Mouse (Mus musculus) testis, adult 2 months (tissue): ENCODE data around the gene Odf3l2. TPM values are rescaled to one million over a fixed set of nuclear protein-coding genes. Genes with fewer than 3 reads are reported as not detected.

Experiments used
- H3K27ac ChIP-seq: fragments of 200-500 bp; 2 replicates; pipeline ENCODE4 v1.5.1; 2012; ENCODE audit warnings: low read depth, low read length; ENCODE audit not compliant: control insufficient read depth, insufficient read depth
- H3K27me3 ChIP-seq: fragments of 200-500 bp; 2 replicates; pipeline ENCODE4 v1.6.1; 2012; ENCODE audit warnings: mild to moderate bottlenecking, low read length, moderate library complexity; ENCODE audit not compliant: control insufficient read depth, insufficient read depth
- H3K36me3 ChIP-seq: fragments of 200-500 bp; 2 replicates; pipeline ENCODE4 v1.6.1; 2012; ENCODE audit warnings: mild to moderate bottlenecking, low read length; ENCODE audit not compliant: control insufficient read depth, insufficient read depth
- H3K4me1 ChIP-seq: fragments of 200-500 bp; 2 replicates; pipeline ENCODE4 v1.6.1; 2012; ENCODE audit warnings: low read length; ENCODE audit not compliant: control insufficient read depth, insufficient read depth
- H3K4me3 ChIP-seq: fragments of 200-500 bp; 2 replicates; pipeline ENCODE4 v1.5.1; 2012; ENCODE audit warnings: low read depth, mild to moderate bottlenecking, low read length, moderate library complexity, mixed read lengths; ENCODE audit not compliant: control insufficient read depth
- CTCF ChIP-seq: fragments of 200-500 bp; IDR thresholded peaks from 2 replicates; pipeline ENCODE4 v1.5.1; 2012; ENCODE audit warnings: low read depth, mild to moderate bottlenecking, inconsistent platforms, low read length, moderate library complexity; ENCODE audit not compliant: control insufficient read depth, insufficient read depth, insufficient replicate concordance
- POLR2A ChIP-seq: fragments of 200-500 bp; IDR thresholded peaks from 2 replicates; pipeline ENCODE4 v1.6.1; 2012; ENCODE audit warnings: low read depth, mild to moderate bottlenecking, inconsistent platforms, low read length, moderate library complexity; ENCODE audit not compliant: control insufficient read depth
- polyA plus RNA-seq: library from polyadenylated mRNA; depleted of rRNA; stranded (reverse); fragments of >200 nt; gene quantifications from 2 replicates; pipeline ENCODE4 v1.2.3, GENCODE M21; 2012; rRNA removed

Odf3l2 gene
- polyA plus RNA-seq, 1 experiment: not detected

- Histone ChIP-seq H3K4me3 (no peak overlapping the region), H3K4me1 (peaks cover 12% of the 10 kb centered on the region), H3K27me3 (no peaks in the 10 kb centered on the region), H3K36me3 (no peaks in the 10 kb centered on the region), H3K27ac (no peak overlapping the region)
- TF ChIP-seq POLR2A (no peak), CTCF (no peak)
Observed at GRCm38 (mm10) chr10:79607892-79608291, 37.6 kb downstream of the Odf3l2 start.

- Histone ChIP-seq H3K27ac (no peak overlapping the region), H3K27me3 (no peaks in the 10 kb centered on the region)
- no peak for TF ChIP-seq CTCF
- no peak for TF ChIP-seq POLR2A
Observed at GRCm38 (mm10) chr10:79606537-79606936, 39.0 kb downstream of the Odf3l2 start.

GRCm38 (mm10) chr10:79597936-79598230, 47.7 kb downstream of the Odf3l2 start:
- Histone ChIP-seq H3K36me3 (no peaks in the 10 kb centered on the region), H3K27me3 (no peaks in the 10 kb centered on the region), H3K4me1 (no peaks in the 10 kb centered on the region), H3K4me3 (no peak overlapping the region), H3K27ac (no peak overlapping the region)
- no peak for TF ChIP-seq CTCF

More at GRCm38 (mm10) chr10:79606537-79606936, 39.0 kb downstream of the Odf3l2 start:
- no peak overlapping the region for H3K4me3 ChIP-seq
- H3K36me3 ChIP-seq: no peaks in the 10 kb centered on the region
- H3K4me1 ChIP-seq: peaks cover 2% of the 10 kb centered on the region; the same call in 1 of the 2 replicates

- no peaks in the 10 kb centered on the region for H3K4me1 ChIP-seq
- H3K4me3 ChIP-seq: no peak overlapping the region
- TF ChIP-seq CTCF: no peak
- no peak for TF ChIP-seq POLR2A
- H3K27me3 ChIP-seq: no peaks in the 10 kb centered on the region
- no peak overlapping the region for H3K27ac ChIP-seq
- H3K36me3 ChIP-seq: no peaks in the 10 kb centered on the region
Observed at GRCm38 (mm10) chr10:79597051-79597935, 48.2 kb downstream of the Odf3l2 start.

GRCm38 (mm10) chr10:79595590-79595929, 50.0 kb downstream of the Odf3l2 start:
- Histone ChIP-seq H3K27me3 (no peaks in the 10 kb centered on the region), H3K4me3 (no peak overlapping the region), H3K36me3 (no peaks in the 10 kb centered on the region), H3K4me1 (no peaks in the 10 kb centered on the region), H3K27ac (no peak overlapping the region)
- TF ChIP-seq POLR2A (no peak), CTCF (no peak)

GRCm38 (mm10) chr10:79594872-79595589, 50.5 kb downstream of the Odf3l2 start:
- Histone ChIP-seq H3K4me3 (no peak overlapping the region), H3K27ac (no peak overlapping the region), H3K27me3 (no peaks in the 10 kb centered on the region), H3K36me3 (no peaks in the 10 kb centered on the region), H3K4me1 (no peaks in the 10 kb centered on the region)
- peak; percentile 90; the same call in 1 of the 2 replicates for TF ChIP-seq CTCF
- TF ChIP-seq POLR2A: no peak

GRCm38 (mm10) chr10:79594111-79594510, 51.4 kb downstream of the Odf3l2 start:
- no peak for TF ChIP-seq CTCF
- TF ChIP-seq POLR2A: no peak
- H3K4me3 ChIP-seq: no peak overlapping the region
- no peaks in the 10 kb centered on the region for H3K4me1 ChIP-seq
- no peaks in the 10 kb centered on the region for H3K36me3 ChIP-seq
- H3K27me3 ChIP-seq: no peaks in the 10 kb centered on the region
- H3K27ac ChIP-seq: no peak overlapping the region

- TF ChIP-seq CTCF: no peak
- no peak for TF ChIP-seq POLR2A
- Histone ChIP-seq H3K27ac (no peak overlapping the region), H3K4me3 (no peak overlapping the region), H3K4me1 (peaks cover 5% of the 10 kb centered on the region), H3K36me3 (no peaks in the 10 kb centered on the region), H3K27me3 (no peaks in the 10 kb centered on the region)
Observed at GRCm38 (mm10) chr10:79590702-79591101, 54.8 kb downstream of the Odf3l2 start.

Other genes starting within 250 kb of the Odf3l2 start
- not detected in 2 replicates for gene Vmn2r83, start 177.0 kb downstream of the Odf3l2 start, polyA plus RNA-seq
- 4.1 and 5.1 TPM in 2 replicates for gene Plpp2, start 111.9 kb downstream of the Odf3l2 start, polyA plus RNA-seq
- gene Mier2, start 90.5 kb downstream of the Odf3l2 start, polyA plus RNA-seq: 25.1 and 28.0 TPM in 2 replicates
- 407 and 425 TPM in 2 replicates for gene Theg, start 58.4 kb downstream of the Odf3l2 start, polyA plus RNA-seq
- 0.91 and 1.5 TPM in 2 replicates for gene C2cd4c, start 31.7 kb downstream of the Odf3l2 start, polyA plus RNA-seq
- gene Shc2, start 7.8 kb downstream of the Odf3l2 start, polyA plus RNA-seq: 4.5 and 5.8 TPM in 2 replicates
- gene Madcam1, start 18.8 kb upstream of the Odf3l2 start, polyA plus RNA-seq: not detected in 2 replicates
- gene Tpgs1, start 23.6 kb upstream of the Odf3l2 start, polyA plus RNA-seq: 33.9 and 36.7 TPM in 2 replicates
- 855 and 952 TPM in 2 replicates for gene Cdc34, start 36.5 kb upstream of the Odf3l2 start, polyA plus RNA-seq
- 0.33 and 0.52 TPM in 2 replicates for gene Gzmm, start 43.3 kb upstream of the Odf3l2 start, polyA plus RNA-seq
- gene Bsg, start 58.8 kb upstream of the Odf3l2 start, polyA plus RNA-seq: 849 and 920 TPM in 2 replicates
- 0.69 and 0.88 TPM in 2 replicates for gene Hcn2, start 70.9 kb upstream of the Odf3l2 start, polyA plus RNA-seq
- 30.6 and 32.5 TPM in 2 replicates for gene Polrmt, start 100.8 kb upstream of the Odf3l2 start, polyA plus RNA-seq
- 0.28 and 0.53 TPM in 2 replicates for gene Fgf22, start 109.3 kb upstream of the Odf3l2 start, polyA plus RNA-seq
- gene Rnf126, start 121.2 kb upstream of the Odf3l2 start, polyA plus RNA-seq: 989 and 1,153 TPM in 2 replicates
- gene Fstl3, start 131.5 kb upstream of the Odf3l2 start, polyA plus RNA-seq: 13.8 and 16.1 TPM in 2 replicates
- 0.11 TPM in 1 of 2 replicates, not detected in the other for gene Prss57, start 145.2 kb upstream of the Odf3l2 start, polyA plus RNA-seq
- gene Palm, start 147.8 kb upstream of the Odf3l2 start, polyA plus RNA-seq: 8.1 and 9.1 TPM in 2 replicates
- 0.27 and 0.36 TPM in 2 replicates for gene Misp, start 175.3 kb upstream of the Odf3l2 start, polyA plus RNA-seq
- gene Ptbp1, start 208.7 kb upstream of the Odf3l2 start, polyA plus RNA-seq: 125 and 126 TPM in 2 replicates
- gene Prtn3, start 228.7 kb upstream of the Odf3l2 start, polyA plus RNA-seq: 0.72 and 0.90 TPM in 2 replicates
- 1.6 and 2.7 TPM in 2 replicates for gene Plppr3, start 228.9 kb upstream of the Odf3l2 start, polyA plus RNA-seq
- 0.11 and 0.22 TPM in 2 replicates for gene Elane, start 240.5 kb upstream of the Odf3l2 start, polyA plus RNA-seq
- 18.0 and 33.8 TPM in 2 replicates for gene Cfd, start 245.1 kb upstream of the Odf3l2 start, polyA plus RNA-seq